Mouse (Mus musculus): Measurements from ENCODE around the gene Ntrk2. TPM values are rescaled to one million over a fixed set of nuclear protein-coding genes. Genes with fewer than 3 reads are reported as not detected.

The Ntrk2 gene
- polyA plus RNA-seq, 1 experiment from 2014 or later = 40.9 TPM

DNA sequence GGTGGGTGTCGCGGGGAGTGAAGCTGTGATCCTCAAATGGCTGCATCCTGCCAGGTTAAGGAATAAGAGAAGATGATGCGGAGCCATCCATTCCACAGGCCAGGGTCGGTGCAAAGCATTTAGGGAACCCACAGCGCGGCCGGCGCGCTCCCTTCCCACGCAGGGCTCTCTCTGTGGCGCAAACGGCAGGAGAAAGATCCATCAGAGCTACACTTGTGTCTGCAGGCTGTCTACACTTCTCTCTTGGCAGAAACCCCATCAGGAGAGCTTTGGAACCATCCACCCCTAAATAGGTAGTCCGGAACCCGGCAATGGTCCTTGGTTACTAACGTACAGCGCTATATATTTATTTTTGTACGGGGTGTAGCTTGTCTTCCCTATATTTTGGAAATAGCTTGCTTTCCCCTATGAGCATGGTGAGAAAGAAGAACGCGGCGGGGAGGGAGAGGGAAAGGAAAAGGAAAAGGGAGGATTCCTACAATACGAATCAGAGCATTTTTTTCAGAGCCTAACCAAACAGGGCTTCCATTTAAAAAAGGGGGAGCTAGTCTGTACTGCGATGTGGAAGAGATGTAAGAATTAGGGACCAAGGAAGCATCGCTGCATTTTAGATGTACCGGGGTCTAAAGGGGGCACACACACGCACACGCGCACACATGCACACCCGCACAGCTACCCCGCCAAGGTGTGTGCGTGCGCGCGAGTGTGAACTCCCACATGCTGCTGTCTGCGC is 693 bp downstream of the Ntrk2 start:
- no peaks in the 10 kb centered on the region for H3K36me3 ChIP-seq
- H3K4me2 ChIP-seq (replicated peaks) = peak overlapping the region; percentile 99
- ATAC-seq (ENCODE audit: insufficient number of reproducible peaks, low FRiP score, low TSS enrichment, low read depth) = no peak
- H3K9ac ChIP-seq = peak overlapping the region; percentile 52
- no peaks in the 10 kb centered on the region for H3K9me3 ChIP-seq (replicated peaks)
- peak overlapping the region; percentile 52 for H3K4me3 ChIP-seq (replicated peaks)
- under 1% methylated on average over 34 of the region's 34 CpGs for WGBS
- H3K27me3 ChIP-seq = peaks cover 61% of the 10 kb centered on the region
- H3K27ac ChIP-seq (replicated peaks) = peak overlapping the region; percentile 75
- peaks cover 23% of the 10 kb centered on the region for H3K4me1 ChIP-seq

DNA sequence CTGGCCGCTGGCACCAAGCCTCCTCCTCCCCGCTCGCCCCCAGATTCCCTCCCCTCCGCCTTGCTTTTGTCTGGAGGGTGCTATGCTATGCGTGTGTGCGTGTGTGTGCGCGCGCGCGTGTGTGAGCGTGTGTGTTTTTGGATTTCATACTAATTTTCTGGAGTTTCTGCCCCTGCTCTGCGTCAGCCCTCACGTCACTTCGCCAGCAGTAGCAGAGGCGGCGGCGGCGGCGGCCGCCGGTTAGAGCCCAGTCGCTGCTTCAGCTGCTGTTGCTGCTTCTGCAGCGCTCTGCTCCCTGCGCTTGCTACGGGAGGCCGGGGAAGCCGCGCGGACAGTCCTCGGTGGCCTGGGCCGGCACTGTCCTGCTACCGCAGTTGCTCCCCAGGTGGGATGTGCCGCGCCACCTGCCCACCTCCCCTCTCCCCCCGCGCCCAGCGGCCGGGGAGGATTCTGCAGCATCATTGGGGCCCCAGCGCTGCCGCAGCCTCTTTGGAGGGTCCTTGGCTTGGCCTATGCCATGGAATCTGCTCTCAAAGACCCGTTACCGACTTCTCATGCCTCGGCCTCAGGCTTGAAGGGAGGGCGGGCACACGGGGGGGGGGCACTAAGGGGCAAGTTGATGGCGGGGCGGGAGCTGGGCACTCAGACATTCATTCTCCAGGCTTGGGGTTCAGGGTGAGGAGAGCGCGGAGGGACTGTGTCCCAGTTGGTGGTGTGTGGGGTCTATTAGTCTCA is 1.4 kb downstream of the Ntrk2 start:
- no peaks in the 10 kb centered on the region for H3K36me3 ChIP-seq
- no peaks in the 10 kb centered on the region for H3K9me3 ChIP-seq (replicated peaks)
- H3K27me3 ChIP-seq = peaks cover 61% of the 10 kb centered on the region
- 1% methylated on average over 50 of the region's 50 CpGs for WGBS
- ATAC-seq (ENCODE audit: insufficient number of reproducible peaks, low FRiP score, low TSS enrichment, low read depth) = peak; percentile 44
- H3K9ac ChIP-seq = peak overlapping the region; percentile 52
- H3K4me3 ChIP-seq (replicated peaks) = peak overlapping the region; percentile 52
- H3K4me1 ChIP-seq = peaks cover 23% of the 10 kb centered on the region
- H3K4me2 ChIP-seq (replicated peaks) = peak overlapping the region; percentile 99
- H3K27ac ChIP-seq (replicated peaks) = peak overlapping the region; percentile 75

DNA sequence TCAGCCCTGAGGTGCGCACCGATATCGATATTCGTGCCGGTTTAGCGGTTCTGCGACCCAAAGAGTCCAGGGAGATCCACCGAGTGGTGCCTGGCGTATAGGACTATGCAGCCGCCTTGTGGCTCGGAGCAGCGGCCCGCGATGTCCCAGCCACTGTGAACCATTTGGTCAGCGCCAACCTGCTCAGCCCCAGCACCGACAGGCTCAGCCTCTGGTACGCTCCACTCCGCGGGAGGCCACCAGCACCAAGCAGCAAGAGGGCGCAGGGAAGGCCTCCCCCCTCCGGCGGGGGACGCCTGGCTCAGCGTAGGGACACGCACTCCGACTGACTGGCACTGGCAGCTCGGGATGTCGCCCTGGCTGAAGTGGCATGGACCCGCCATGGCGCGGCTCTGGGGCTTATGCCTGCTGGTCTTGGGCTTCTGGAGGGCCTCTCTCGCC is 2.0 kb downstream of the Ntrk2 start:
- Histone ChIP-seq H3K4me1 (peaks cover 23% of the 10 kb centered on the region), H3K9me3 (replicated peaks) (no peaks in the 10 kb centered on the region), H3K4me3 (replicated peaks) (peak overlapping the region; percentile 52), H3K36me3 (no peaks in the 10 kb centered on the region), H3K27ac (replicated peaks) (no peak overlapping the region), H3K27me3 (peaks cover 61% of the 10 kb centered on the region), H3K4me2 (replicated peaks) (peak overlapping the region; percentile 99), H3K9ac (peak overlapping the region; percentile 33)
- WGBS = 1% methylated on average over 32 of the region's 32 CpGs
- 0 out of 2 replicates have a peak, but pooled peaks have one; percentile 17 for ATAC-seq (ENCODE audit: insufficient number of reproducible peaks, low FRiP score, low TSS enrichment, low read depth)

DNA sequence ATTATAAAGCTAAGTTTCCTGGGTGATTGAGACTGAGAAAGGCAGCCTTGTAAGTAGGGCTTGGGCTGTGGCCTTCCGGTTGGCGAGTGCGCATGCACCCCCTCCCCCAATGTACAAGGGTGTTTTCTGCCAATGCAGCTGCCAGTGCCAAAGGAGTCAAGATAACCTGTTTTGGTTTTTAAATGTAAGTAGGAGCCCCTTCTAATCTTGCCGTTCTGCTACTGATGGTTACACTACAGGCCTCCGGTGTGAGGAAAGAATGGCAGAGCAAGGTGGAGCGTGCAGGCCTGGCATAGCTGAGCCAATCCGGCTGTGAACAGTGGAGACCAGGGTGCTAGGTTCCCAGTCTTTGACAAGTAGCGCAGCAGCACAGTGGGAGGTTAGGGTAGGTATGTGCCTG is 3.6 kb downstream of the Ntrk2 start:
- WGBS = 80% methylated on average over 8 of the region's 8 CpGs
- Histone ChIP-seq H3K4me3 (replicated peaks) (peak overlapping the region; percentile 52), H3K9me3 (replicated peaks) (no peaks in the 10 kb centered on the region), H3K36me3 (no peaks in the 10 kb centered on the region), H3K27ac (replicated peaks) (no peak overlapping the region), H3K4me1 (peaks cover 23% of the 10 kb centered on the region), H3K9ac (no peak overlapping the region), H3K4me2 (replicated peaks) (peak overlapping the region; percentile 25), H3K27me3 (peaks cover 56% of the 10 kb centered on the region)
- ATAC-seq (ENCODE audit: insufficient number of reproducible peaks, low FRiP score, low TSS enrichment, low read depth) = no peak

DNA sequence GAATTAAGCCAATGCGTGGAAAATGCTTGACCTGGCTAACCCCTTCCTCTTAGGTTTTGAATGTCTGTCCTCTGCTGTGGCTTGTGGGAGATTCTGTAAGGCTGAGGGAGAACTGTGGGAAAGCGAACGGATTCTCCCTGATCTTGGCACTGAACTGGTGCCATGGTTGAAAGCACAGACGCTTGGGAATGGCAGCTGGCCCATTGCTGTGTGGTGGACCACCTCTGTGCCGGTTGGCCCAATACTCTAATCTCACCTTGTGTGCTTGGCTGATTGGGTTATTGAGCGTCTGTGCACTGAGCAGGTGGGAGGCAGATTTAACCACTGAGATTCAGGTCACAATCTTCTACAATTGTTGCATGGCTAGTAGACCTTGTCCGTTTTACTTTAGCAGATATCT is 18.4 kb downstream of the Ntrk2 start:
- no peaks in the 10 kb centered on the region for H3K9me3 ChIP-seq (replicated peaks)
- WGBS = 85% methylated on average over 7 of the region's 7 CpGs
- H3K4me2 ChIP-seq (replicated peaks) = no peak overlapping the region
- H3K4me3 ChIP-seq (replicated peaks) = no peak overlapping the region
- no peaks in the 10 kb centered on the region for H3K4me1 ChIP-seq
- ATAC-seq (ENCODE audit: insufficient number of reproducible peaks, low FRiP score, low TSS enrichment, low read depth) = no peak
- no peaks in the 10 kb centered on the region for H3K36me3 ChIP-seq
- H3K27ac ChIP-seq (replicated peaks) = no peak overlapping the region
- H3K9ac ChIP-seq = no peak overlapping the region
- no peaks in the 10 kb centered on the region for H3K27me3 ChIP-seq

DNA sequence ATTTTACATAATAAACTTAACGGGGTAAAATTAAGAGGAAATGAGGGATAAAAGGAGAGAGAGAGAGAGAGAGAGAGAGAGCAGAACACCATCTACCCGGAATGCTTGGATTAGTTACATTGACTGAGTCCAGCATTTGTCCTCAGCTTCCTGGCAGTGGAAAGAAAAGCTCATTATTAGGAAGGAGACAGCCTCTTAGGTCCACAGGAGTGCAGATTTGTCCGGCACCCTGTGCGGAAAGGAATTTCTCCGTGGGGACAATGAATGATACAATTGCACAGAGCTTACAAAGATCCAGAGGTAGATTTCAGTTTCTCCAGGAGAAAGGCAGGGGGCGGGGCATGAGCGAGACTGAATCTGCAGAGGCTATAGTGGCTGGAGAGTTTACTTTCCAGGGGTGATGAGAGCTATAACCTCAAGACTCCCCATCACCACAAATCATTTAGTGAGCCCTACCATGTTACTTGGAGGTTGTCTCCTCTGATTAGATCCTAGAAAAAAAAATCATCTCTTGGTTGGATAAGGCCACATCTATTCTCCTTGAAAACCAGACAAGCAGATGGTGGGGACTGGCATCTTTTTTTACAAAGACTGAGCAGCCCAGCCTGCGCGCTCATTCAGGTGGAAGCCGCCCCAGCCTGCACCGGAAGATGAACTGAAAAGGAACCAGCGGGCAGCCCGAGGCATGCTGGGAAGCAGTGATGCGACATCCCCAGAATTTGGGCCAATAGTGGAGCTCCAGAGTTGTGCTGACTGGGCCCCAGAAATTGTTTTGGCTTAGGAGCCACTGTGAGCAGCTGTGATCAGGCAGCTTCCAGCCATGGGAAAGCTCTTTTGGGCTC is 20.2 kb downstream of the Ntrk2 start:
- Histone ChIP-seq H3K9ac (no peak overlapping the region), H3K27me3 (no peaks in the 10 kb centered on the region), H3K4me3 (replicated peaks) (no peak overlapping the region), H3K4me2 (replicated peaks) (no peak overlapping the region), H3K9me3 (replicated peaks) (no peaks in the 10 kb centered on the region), H3K27ac (replicated peaks) (no peak overlapping the region), H3K4me1 (no peaks in the 10 kb centered on the region), H3K36me3 (no peaks in the 10 kb centered on the region)
- 63% methylated on average over 14 of the region's 14 CpGs for WGBS
- no peak for ATAC-seq (ENCODE audit: insufficient number of reproducible peaks, low FRiP score, low TSS enrichment, low read depth)

DNA sequence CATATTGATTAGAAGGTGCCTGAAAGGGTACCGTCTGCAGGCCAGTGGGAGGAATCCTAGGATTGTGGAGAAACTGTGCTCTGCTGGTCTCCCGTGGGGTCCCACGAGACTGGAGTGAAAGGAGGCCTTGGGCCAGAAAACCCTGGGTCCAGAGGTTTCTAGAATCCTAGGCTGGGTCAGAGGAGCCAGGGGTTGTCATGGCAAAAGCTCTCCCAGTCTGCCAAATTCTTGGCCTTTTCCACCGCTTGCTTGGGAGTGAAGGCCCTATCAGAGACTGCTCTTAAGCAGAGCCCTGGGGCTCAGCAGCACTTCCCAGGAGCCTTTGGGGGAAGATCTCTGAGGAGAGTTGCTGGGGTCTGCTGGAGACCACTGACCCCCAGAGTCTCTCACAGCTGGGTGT is 25.6 kb downstream of the Ntrk2 start:
- 84% methylated on average over 4 of the region's 4 CpGs for WGBS
- Histone ChIP-seq H3K27ac (replicated peaks) (no peak overlapping the region), H3K9me3 (replicated peaks) (no peaks in the 10 kb centered on the region)

DNA sequence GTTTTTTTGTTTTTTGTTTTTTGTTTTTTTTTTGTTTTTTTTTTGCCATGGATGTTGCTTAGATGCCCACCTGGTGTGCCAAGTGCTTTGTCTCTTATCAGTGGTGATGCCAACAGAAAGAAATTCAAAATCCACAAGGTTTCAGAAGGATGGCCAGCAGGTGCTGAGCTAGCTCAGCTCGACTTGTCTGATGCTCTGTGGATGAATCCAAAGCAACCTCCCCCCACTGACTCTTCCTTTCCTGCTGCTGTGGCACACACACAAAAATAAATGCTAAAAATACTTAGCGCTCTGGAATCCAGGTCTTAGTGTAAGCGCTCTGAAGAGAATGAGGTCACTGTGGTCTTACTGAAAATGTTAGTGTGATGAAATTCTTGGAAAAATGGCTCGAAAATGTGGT is 28.4 kb downstream of the Ntrk2 start:
- no peak for ATAC-seq (ENCODE audit: insufficient number of reproducible peaks, low FRiP score, low TSS enrichment, low read depth)
- H3K4me2 ChIP-seq (replicated peaks) = no peak overlapping the region
- no peaks in the 10 kb centered on the region for H3K9me3 ChIP-seq (replicated peaks)
- no peaks in the 10 kb centered on the region for H3K27me3 ChIP-seq
- 67% methylated on average over 4 of the region's 4 CpGs for WGBS
- no peaks in the 10 kb centered on the region for H3K36me3 ChIP-seq
- H3K27ac ChIP-seq (replicated peaks) = no peak overlapping the region
- no peaks in the 10 kb centered on the region for H3K4me1 ChIP-seq
- no peak overlapping the region for H3K4me3 ChIP-seq (replicated peaks)
- no peak overlapping the region for H3K9ac ChIP-seq

More for the DNA sequence above, 25.6 kb downstream of the Ntrk2 start:
- ATAC-seq (ENCODE audit: insufficient number of reproducible peaks, low FRiP score, low TSS enrichment, low read depth) = no peak
- no peaks in the 10 kb centered on the region for H3K27me3 ChIP-seq
- H3K4me2 ChIP-seq (replicated peaks) = no peak overlapping the region
- H3K36me3 ChIP-seq = no peaks in the 10 kb centered on the region
- no peak overlapping the region for H3K9ac ChIP-seq
- H3K4me1 ChIP-seq = no peaks in the 10 kb centered on the region
- H3K4me3 ChIP-seq (replicated peaks) = no peak overlapping the region

DNA sequence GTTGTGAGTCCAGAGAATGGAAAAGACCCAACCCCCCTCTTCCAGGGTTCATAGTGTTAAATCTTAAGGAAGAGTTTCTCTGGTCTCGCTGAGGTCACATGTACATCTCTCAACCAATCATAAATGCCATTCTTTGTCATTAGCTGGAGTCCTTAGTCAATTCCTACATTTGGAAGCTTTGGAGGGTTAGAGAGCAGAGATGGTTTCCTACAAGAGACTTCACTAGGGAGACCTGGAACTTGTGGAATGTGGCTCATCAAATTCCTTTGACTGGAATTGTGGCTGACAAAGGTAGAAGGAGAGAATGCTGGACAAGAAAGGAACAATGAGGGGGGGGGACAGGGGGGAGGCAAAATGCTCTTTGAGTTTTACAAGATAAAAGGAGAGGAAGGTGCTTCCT is 30.5 kb downstream of the Ntrk2 start:
- 91% methylated on average over 1 of the region's 1 CpGs for WGBS
- Histone ChIP-seq H3K4me1 (0 out of 2 replicates have a peak, but pooled peaks cover 4% of the 10 kb centered on the region), H3K36me3 (no peaks in the 10 kb centered on the region), H3K9ac (no peak overlapping the region), H3K9me3 (replicated peaks) (no peaks in the 10 kb centered on the region), H3K4me3 (replicated peaks) (no peak overlapping the region), H3K27me3 (no peaks in the 10 kb centered on the region), H3K4me2 (replicated peaks) (no peak overlapping the region), H3K27ac (replicated peaks) (no peak overlapping the region)
- no peak for ATAC-seq (ENCODE audit: insufficient number of reproducible peaks, low FRiP score, low TSS enrichment, low read depth)

DNA sequence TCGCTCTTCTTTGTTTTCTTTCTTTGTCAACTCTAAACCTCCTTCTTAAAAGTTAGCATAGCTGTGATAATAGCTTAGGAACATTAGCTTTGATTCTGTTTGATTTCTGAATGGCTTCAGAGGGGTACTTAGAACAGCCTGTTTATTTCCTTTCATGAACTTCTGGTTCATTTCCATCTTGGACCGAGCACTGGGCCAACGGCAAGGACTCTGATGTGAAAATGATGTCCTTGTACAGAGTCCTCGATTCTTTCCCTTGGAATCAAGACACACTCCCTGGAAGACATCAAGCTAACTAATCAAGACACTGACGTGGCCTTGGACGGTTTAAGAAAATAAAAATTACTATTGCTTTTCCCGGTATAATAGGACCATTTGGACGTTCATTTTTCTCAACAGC is 31.7 kb downstream of the Ntrk2 start:
- 80% methylated on average over 8 of the region's 8 CpGs for WGBS
- H3K4me1 ChIP-seq = 0 out of 2 replicates have a peak, but pooled peaks cover 4% of the 10 kb centered on the region
- no peak overlapping the region for H3K27ac ChIP-seq (replicated peaks)
- H3K4me2 ChIP-seq (replicated peaks) = no peak overlapping the region
- no peaks in the 10 kb centered on the region for H3K27me3 ChIP-seq
- H3K9ac ChIP-seq = no peak overlapping the region
- H3K4me3 ChIP-seq (replicated peaks) = no peak overlapping the region
- no peaks in the 10 kb centered on the region for H3K9me3 ChIP-seq (replicated peaks)
- no peaks in the 10 kb centered on the region for H3K36me3 ChIP-seq
- ATAC-seq (ENCODE audit: insufficient number of reproducible peaks, low FRiP score, low TSS enrichment, low read depth) = no peak

Measured in embryonic facial prominence, embryonic 15.5 days (tissue).